Mouse (Mus musculus): ENCODE measurements around the gene H2afb3.
"Not testable (repeated sequence)": the region's sequence is repeated elsewhere in the genome, so short reads cannot be mapped to it uniquely, and the experiment has no call there.

Gene H2afb3

DNA sequence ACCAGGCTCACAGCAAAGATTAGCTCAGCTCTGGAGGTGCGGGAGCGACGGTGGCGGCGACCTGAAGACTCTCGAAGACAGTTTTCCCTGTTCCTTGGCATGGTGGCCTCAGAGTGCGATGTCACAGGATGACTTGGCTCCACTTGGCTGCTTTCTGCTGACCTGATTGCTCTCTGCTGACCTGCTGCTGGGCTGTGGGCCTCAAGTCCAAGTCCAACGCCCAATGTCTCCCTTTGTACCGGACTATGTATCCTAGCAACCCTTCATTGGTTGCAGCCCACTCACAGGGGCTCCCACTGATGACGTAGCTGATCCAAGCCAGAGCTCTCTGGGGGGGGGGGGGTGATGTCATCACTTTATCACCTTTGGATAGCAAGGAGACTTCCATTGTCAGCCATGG, at the start of gene H2afb3:
Gene H2afb3, minus strand, starts transcription at position 101 of the 400 bp plus-strand sequence.
- not testable (repeated sequence) for DNase-seq (ENCODE audit: low spot score)

DNA sequence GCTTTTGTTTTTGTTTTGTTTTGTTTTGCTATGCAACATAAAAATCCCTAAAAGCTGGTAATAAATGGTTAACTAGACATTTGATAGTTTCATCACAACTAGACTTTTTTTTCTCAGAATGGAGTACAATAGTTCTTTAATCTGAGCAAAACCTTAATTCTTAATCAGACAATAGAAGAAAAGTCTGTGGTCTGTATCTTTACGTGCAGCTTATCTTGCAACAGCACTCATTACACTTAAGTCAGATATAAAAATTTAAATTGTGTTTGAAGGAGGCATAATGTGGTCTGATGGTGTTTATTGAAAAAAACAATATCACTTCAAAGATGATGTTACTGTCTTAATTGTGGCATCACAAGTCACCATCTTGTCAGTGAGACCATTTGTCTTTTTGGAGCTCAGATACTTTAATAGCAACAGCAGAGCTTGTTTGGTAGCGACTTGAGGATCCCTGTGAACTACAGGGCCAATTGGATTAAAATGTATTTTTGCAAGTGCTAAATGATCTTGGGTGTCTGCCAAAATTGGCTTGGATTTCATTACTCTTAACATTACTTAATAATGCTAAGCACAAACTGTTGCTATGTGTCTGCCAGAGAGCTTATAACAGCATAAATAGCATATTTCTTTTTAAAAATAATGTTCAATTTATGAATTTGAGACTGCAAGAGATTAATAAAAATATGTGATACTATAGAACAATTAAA, 11.3 kb downstream of the H2afb3 start:
- DNase-seq (ENCODE audit: low spot score) = no peak

DNA sequence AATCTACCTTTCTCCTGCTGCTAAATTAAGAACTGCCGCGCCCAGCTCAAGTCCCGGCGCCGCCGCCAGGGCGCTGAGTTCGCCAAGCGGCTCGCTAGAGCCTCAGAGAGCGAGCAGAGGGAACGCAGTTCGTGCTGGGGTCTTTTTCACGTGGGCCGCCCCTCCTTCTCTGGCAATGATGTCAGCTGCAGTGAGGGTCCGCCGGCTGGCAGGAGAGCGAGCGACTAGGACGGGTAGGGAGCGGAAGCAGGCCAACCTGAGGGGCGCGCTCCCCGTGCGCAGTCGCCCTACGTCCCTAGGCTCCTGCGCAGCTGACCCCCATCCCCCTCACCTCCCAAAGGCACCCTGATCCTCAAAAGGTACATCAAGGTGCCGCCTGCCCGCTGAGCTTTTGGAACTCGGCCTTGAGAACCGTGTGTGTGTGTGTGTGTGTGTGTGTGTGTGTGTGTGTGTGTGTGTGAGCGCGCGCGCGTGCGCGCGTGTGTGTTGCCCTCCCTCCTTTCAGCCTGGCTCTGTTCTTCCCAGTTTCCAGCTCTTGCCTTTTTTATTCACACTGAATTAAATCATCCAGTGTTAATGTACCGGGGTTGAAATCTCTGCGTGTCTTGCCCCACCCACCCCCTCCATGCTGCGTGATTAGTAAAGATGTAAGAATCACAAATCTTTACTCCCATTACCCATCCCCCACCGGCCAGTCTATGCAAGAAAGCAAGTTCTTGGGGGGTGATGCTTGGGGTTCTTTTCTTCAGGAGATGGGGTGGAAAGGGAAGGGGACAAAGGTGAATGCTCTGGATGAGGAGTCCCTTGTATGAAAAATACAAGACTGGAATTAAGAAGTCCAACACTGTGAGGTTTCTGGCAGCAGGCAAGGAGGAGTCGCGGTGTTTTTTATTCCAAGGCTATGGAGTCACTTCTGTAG, 19.8 kb downstream of the H2afb3 start:
- no peak for DNase-seq (ENCODE audit: low spot score)

DNA sequence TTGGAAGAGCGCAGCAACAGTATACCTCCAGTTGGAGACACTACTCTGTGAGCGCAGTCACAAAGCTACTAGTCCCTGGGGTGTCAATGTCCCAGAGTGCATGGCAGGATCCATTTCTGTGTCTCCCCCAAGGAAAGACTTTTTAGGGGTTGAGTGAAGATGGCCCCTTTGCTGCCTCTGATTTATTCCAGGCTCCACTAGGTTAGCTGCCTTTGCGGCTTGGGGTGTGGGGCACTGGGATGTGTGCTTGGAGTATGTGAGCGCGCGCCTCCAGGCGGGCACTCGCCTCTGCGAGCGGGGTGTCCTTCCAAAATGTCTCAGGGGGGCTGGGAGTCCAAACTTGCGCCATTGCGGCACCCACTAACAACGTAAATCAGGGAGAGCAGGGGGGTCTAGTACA, 21.2 kb downstream of the H2afb3 start:
- DNase-seq (ENCODE audit: low spot score) = no peak

DNA sequence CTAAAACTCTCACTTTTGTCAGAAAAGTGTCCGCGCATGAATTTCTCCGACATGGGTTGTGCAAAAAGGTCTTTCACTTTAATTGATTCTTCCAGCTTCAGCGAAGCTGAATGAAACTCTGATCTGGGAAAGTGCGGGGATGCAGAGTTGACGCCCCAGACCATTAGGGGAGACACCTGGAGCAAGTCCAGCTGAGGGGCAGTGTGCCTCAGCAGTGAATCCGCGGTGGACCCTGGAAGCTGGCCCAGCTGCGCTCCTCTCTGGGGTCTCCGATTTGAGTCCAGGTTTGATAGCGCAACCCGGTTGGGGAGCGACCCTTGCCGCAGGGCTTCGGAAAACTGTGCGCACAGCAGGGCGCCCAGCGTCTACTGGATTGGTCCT, 22.0 kb downstream of the H2afb3 start:
- no peak for DNase-seq (ENCODE audit: low spot score)

DNA sequence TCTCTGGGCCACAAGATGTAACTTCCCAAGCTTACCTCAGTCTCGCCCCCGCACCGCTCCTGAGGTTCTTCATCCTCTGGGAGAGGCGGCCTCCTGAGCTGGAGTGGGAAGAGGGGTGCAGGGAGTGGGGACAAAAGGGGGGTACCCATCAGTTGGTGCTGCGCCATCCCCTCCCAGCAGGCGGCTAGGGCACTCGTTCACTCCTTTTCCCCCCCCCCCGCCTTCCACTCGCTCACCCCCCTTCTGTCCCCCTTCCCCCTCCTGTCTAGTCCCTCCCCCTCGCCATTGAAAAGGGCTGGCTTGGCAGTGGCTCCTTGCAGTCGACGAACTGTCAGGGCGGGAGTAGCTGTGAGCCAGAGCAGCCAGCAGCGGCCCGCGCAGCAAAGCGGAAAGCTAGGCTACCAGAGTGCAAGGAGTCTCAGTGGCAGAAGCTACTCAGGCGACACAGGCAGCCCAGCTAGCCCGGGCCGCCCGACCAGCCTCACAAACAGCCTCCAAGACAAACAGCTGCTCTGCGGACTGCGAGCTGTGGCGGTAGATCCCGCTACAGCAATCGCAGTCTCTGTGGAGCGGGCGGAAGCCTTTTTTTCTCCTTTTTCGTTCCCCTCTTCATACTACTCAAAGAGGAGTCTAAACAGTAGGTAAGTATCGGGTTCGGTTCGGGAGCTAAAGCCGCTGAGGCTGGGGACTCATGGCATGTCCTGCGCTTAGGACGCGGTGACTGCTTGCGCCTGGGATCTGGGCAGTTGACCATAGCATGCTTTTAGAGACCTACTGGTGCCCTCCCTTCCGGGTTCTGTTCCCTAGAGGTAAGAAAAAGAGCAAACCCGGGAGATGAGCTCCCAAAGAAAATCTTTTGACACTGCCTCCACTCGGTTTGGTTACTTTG, 22.6 kb downstream of the H2afb3 start, which contains the start of gene Pcdh11x:
Gene Pcdh11x, plus strand, starts transcription at position 249 of the 889 bp plus-strand sequence.
- no peak for DNase-seq (ENCODE audit: low spot score)

DNA sequence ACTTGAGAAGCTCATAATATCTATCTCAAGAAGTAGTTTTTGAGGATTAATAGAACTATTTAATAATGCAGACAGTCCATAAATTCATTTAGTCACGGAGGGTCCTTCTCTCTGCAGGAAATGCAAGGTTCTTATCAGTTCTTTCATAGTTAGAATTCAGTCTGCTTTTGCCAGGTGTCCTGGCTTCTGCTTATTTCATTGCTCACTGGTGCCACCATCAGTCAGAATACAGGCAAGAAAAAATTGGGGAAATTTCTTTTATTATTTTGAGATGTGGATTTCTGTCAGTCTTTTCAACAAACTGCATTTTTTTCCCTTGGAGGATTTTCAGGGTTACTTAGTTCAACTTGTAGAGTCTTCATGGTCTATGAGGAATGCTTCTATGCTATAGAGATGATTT, 25.4 kb downstream of the H2afb3 start:
- no peak for DNase-seq (ENCODE audit: low spot score)

DNA sequence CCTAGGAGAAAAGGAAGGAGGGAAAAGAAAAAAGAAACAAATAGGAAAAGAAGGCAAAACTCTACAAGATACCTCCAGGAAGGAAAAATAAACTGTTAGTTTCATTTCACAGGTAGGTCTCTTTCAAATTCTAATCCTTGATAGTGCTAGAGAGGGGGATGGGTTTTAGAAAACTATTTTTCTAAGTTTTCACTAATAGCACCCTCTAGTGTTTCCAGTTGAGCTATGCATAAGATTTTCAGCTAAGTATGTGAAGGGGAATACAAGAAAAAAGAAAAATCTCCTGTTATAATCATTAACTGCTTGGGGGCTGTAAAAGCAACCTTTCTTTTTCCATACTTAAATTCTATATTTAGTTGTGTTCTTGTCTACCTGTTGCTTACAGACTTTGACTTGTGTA, 27.4 kb downstream of the H2afb3 start:
- DNase-seq (ENCODE audit: low spot score) = no peak
